Comparison of ENCODE assay signal across 13 mouse cellular contexts in the genomic region with DNA sequence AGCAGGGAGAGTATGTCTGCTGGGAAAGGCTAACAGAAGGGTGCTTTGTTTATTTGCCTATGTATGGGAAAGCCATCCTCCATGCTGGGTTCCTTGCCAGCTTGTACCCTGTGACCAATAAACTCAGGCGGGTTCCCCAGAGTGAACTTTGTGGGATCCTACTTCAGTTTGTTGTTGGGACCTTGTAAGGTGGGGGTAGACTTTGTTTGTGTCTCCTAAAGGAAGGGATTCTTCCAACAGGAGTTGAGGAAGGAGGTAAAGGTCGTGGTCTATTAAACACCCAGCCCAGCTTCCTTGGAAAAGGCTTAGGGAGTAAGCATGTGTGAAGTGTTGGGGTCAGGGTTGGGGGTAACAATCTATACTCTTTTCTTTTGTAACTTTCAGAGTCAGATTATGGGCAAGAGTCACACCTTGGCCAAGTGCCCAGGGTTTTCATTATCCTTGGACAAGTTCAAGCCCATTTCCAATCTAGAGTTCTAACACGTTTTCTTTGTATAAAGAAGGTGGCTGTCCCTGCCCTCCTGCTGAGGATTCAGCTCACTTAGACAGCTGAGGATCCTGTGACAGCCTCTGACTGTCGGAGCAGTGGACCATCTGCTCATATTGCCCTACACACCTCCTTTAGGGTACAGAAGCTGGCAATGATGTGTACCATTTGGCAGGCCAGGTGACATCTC. TPM values are rescaled to one million over a fixed set of nuclear protein-coding genes. Genes with fewer than 3 reads are reported as not detected.
DNase-seq lines count a peak whose midpoint lies in the region; ATAC-seq and TF ChIP-seq lines count a peak whose summit lies in the region.
"Had no signal": no experiment of that assay in that cellular context is flagged by ENCODE, and none has a peak within 500 bp of the region (broad histone marks: within the 10 kb centered on the region; RNA-seq: fewer than 3 reads in every experiment).

No protein-coding gene starts in this region.

- intact Hi-C loops in left cerebral cortex, postnatal 4 days (cut with DNase I): no loop called here
- intact Hi-C loops in left cerebral cortex, adult 2 months (cut with DNase I): no loop called here

- no peak for TF ChIP-seq POLR2A in brain, embryonic 14.5 days (IDR thresholded peaks at IDR 0.05; ENCODE audit: borderline replicate concordance, extremely low read depth, insufficient read depth, insufficient read length, poor library complexity, severe bottlenecking)

- no peaks in the 10 kb centered on the region for H3K9me3 ChIP-seq in heart, embryonic 11.5 days (replicated peaks; ENCODE audit: control insufficient read depth, low read length)
- no peaks in the 10 kb centered on the region for H3K9me3 ChIP-seq in stomach, postnatal 0 days (ENCODE audit: control insufficient read depth, low read length)
- H3K9me3 ChIP-seq: heart, embryonic 10.5 days had no signal

- no peak for ATAC-seq in heart, embryonic 11.5 days (replicated peaks; ENCODE audit: insufficient number of reproducible peaks, low FRiP score, low TSS enrichment)
- no peak for ATAC-seq in stomach, postnatal 0 days (ENCODE audit: low FRiP score, low TSS enrichment)

- no peak for TF ChIP-seq EP300 in stomach, postnatal 0 days (optimal IDR thresholded peaks at IDR 0.05)

- WGBS in heart, embryonic 11.5 days (ENCODE audit: insufficient replicate concordance): 41% methylated on average over 4 of the region's 4 CpGs
- 43% methylated on average over 4 of the region's 4 CpGs for WGBS in stomach, postnatal 0 days

- H3K27me3 ChIP-seq in heart, embryonic 11.5 days (ENCODE audit: control insufficient read depth, insufficient read depth, low read length): no peaks in the 10 kb centered on the region
- H3K27me3 ChIP-seq in stomach, postnatal 0 days (ENCODE audit: control insufficient read depth, insufficient read depth, low read length): no peaks in the 10 kb centered on the region
- H3K27me3 ChIP-seq: embryonic facial prominence, embryonic 13.5 days had no signal

- peak; percentile 70 for DNase-seq in adrenal gland, adult 2 months
- DNase-seq in adrenal gland, postnatal 4 days (ENCODE audit: low spot score in 2 of 2): no peak
- DNase-seq in heart, adult 11 months: peak; percentile 92
- peak; percentile 33 for DNase-seq in left cerebral cortex, postnatal 4 days
- no peak for DNase-seq in left cerebral cortex, adult 2 months (ENCODE audit: extremely low spot score in 1 of 2, low spot score in 2 of 2)
- DNase-seq in brain, embryonic 14.5 days (ENCODE audit: low read depth): peak; percentile 79
- no peak for DNase-seq in stomach, postnatal 0 days (ENCODE audit: low spot score)
- DNase-seq: kidney, adult 8-10 months; retina, postnatal 1 day had no signal

- H3K9ac ChIP-seq in heart, embryonic 11.5 days (ENCODE audit: low read depth, low read length): no peak overlapping the region
- no peak overlapping the region for H3K9ac ChIP-seq in stomach, postnatal 0 days (ENCODE audit: low read length)
- H3K9ac ChIP-seq: embryonic facial prominence, embryonic 13.5 days; liver, embryonic 14.5 days had no signal

- no peak overlapping the region for H3K4me3 ChIP-seq in heart, embryonic 11.5 days (ENCODE audit: low read depth, low read length)
- H3K4me3 ChIP-seq in left cerebral cortex, adult 2 months: no peak overlapping the region
- no peak overlapping the region for H3K4me3 ChIP-seq in stomach, postnatal 0 days (ENCODE audit: low read depth, low read length)
- H3K4me3 ChIP-seq: embryonic facial prominence, embryonic 13.5 days; heart, embryonic 10.5 days had no signal

- TF ChIP-seq CTCF in left cerebral cortex, adult 2 months (IDR thresholded peaks at IDR 0.05): no peak
- TF ChIP-seq CTCF in brain, embryonic 14.5 days (IDR thresholded peaks at IDR 0.05; ENCODE audit: borderline replicate concordance, extremely low read depth, insufficient read depth, insufficient read length): no peak
- no peak for TF ChIP-seq CTCF in stomach, postnatal 0 days (IDR thresholded peaks at IDR 0.05; ENCODE audit: low read depth)

- peaks cover 5% of the 10 kb centered on the region; the same call in 1 of the 2 replicates for H3K36me3 ChIP-seq in heart, embryonic 11.5 days (ENCODE audit: control insufficient read depth, insufficient read depth, low read length)
- H3K36me3 ChIP-seq in stomach, postnatal 0 days (ENCODE audit: control insufficient read depth, insufficient read depth, low read length): no peaks in the 10 kb centered on the region

- H3K27ac ChIP-seq in heart, embryonic 11.5 days (ENCODE audit: low read depth, low read length): no peak overlapping the region
- H3K27ac ChIP-seq in left cerebral cortex, adult 2 months: no peak overlapping the region
- no peak overlapping the region for H3K27ac ChIP-seq in stomach, postnatal 0 days (replicated peaks)
- H3K27ac ChIP-seq: embryonic facial prominence, embryonic 13.5 days; heart, embryonic 10.5 days; liver, embryonic 14.5 days had no signal

- peaks cover 24% of the 10 kb centered on the region for H3K4me1 ChIP-seq in heart, embryonic 11.5 days (ENCODE audit: control insufficient read depth, insufficient read depth, low read length)
- H3K4me1 ChIP-seq in stomach, postnatal 0 days (replicated peaks; ENCODE audit: control insufficient read depth, insufficient read depth): 0 out of 2 replicates have a peak, but pooled peaks cover 2% of the 10 kb centered on the region

- H3K4me2 ChIP-seq in heart, embryonic 11.5 days: no peak overlapping the region
- no peak overlapping the region for H3K4me2 ChIP-seq in stomach, postnatal 0 days (replicated peaks; ENCODE audit: low read depth)
- H3K4me2 ChIP-seq: embryonic facial prominence, embryonic 13.5 days had no signal

RNA-seq across cellular contexts. Expression of a gene that starts 15.3 kb away (rescaled TPM):
- total RNA-seq in adrenal gland, adult 2 months (2021): 100 to 1,000 TPM in 1 of 2 experiments, 10 to 100 TPM in 1; 90.4 to 111 TPM
- polyA plus RNA-seq in adrenal gland, adult 2 months (2012; rRNA removed): 340 and 381 TPM in 2 replicates
- 100 to 1,000 TPM; 136 to 143 TPM for total RNA-seq in adrenal gland, postnatal 4 days (2021)
- 13.3 and 14.2 TPM in 2 replicates for polyA plus RNA-seq in heart, embryonic 11.5 days (2014; fragmentation: Nextera tagmentation; extraction: Ambion mirVana)
- 100 to 1,000 TPM; 143 to 144 TPM for total RNA-seq in left cerebral cortex, postnatal 4 days (2021)
- total RNA-seq in left cerebral cortex, adult 2 months (2021): 100 to 1,000 TPM; 180 to 185 TPM
- polyA plus RNA-seq in brain, embryonic 14.5 days (2012; rRNA removed): 59.4 and 61.2 TPM in 2 replicates
- polyA plus RNA-seq in stomach, postnatal 0 days (2015; fragmentation: Nextera tagmentation; extraction: Ambion mirVana): 7.1 and 7.9 TPM in 2 replicates

RNA-seq across cellular contexts. Expression of a gene that starts 40.0 kb away (rescaled TPM):
- total RNA-seq in adrenal gland, adult 2 months (2021): 10 to 100 TPM; 16.6 to 19.3 TPM
- 59.5 and 66.7 TPM in 2 replicates for polyA plus RNA-seq in adrenal gland, adult 2 months (2012; rRNA removed)
- total RNA-seq in adrenal gland, postnatal 4 days (2021): 10 to 100 TPM; 38.1 to 38.4 TPM
- polyA plus RNA-seq in heart, embryonic 11.5 days (2014; fragmentation: Nextera tagmentation; extraction: Ambion mirVana): 9.1 and 11.6 TPM in 2 replicates
- total RNA-seq in left cerebral cortex, postnatal 4 days (2021): 10 to 100 TPM; 28.0 to 33.7 TPM
- 10 to 100 TPM; 34.3 to 35.8 TPM for total RNA-seq in left cerebral cortex, adult 2 months (2021)
- 36.5 and 40.6 TPM in 2 replicates for polyA plus RNA-seq in brain, embryonic 14.5 days (2012; rRNA removed)
- 6.7 and 6.8 TPM in 2 replicates for polyA plus RNA-seq in stomach, postnatal 0 days (2015; fragmentation: Nextera tagmentation; extraction: Ambion mirVana)

RNA-seq across cellular contexts. Expression of a gene that starts 54.5 kb away (rescaled TPM):
- 10 to 100 TPM; 15.0 to 38.5 TPM for total RNA-seq in adrenal gland, adult 2 months (2021)
- polyA plus RNA-seq in adrenal gland, adult 2 months (2012; rRNA removed): 193 and 227 TPM in 2 replicates
- 10 to 100 TPM; 71.4 to 80.6 TPM for total RNA-seq in adrenal gland, postnatal 4 days (2021)
- 4.0 and 4.8 TPM in 2 replicates for polyA plus RNA-seq in heart, embryonic 11.5 days (2014; fragmentation: Nextera tagmentation; extraction: Ambion mirVana)
- 10 to 100 TPM; 42.4 to 42.8 TPM for total RNA-seq in left cerebral cortex, postnatal 4 days (2021)
- total RNA-seq in left cerebral cortex, adult 2 months (2021): 10 to 100 TPM; 24.8 to 30.1 TPM
- 63.9 and 70.0 TPM in 2 replicates for polyA plus RNA-seq in brain, embryonic 14.5 days (2012; rRNA removed)
- polyA plus RNA-seq in stomach, postnatal 0 days (2015; fragmentation: Nextera tagmentation; extraction: Ambion mirVana): 4.7 and 6.1 TPM in 2 replicates

RNA-seq across cellular contexts. Expression of a gene that starts 55.1 kb away (rescaled TPM):
- 10 to 100 TPM; 35.9 to 56.6 TPM for total RNA-seq in adrenal gland, adult 2 months (2021)
- polyA plus RNA-seq in adrenal gland, adult 2 months (2012; rRNA removed): 81.5 and 101 TPM in 2 replicates
- total RNA-seq in adrenal gland, postnatal 4 days (2021): 100 to 1,000 TPM; 241 to 242 TPM
- polyA plus RNA-seq in heart, embryonic 11.5 days (2014; fragmentation: Nextera tagmentation; extraction: Ambion mirVana): 98.8 and 102 TPM in 2 replicates
- 10 to 100 TPM; 39.3 to 46.6 TPM for total RNA-seq in left cerebral cortex, postnatal 4 days (2021)
- total RNA-seq in left cerebral cortex, adult 2 months (2021): 10 to 100 TPM; 29.3 to 29.8 TPM
- 54.3 and 57.6 TPM in 2 replicates for polyA plus RNA-seq in brain, embryonic 14.5 days (2012; rRNA removed)
- 17.9 and 21.2 TPM in 2 replicates for polyA plus RNA-seq in stomach, postnatal 0 days (2015; fragmentation: Nextera tagmentation; extraction: Ambion mirVana)

Comparison
In these comparisons a context has a peak if more than half of its experiments do, and no peak if none do; other contexts are left out.
1. DNase-seq: peak in adrenal gland, adult 2 months (single experiment), heart, adult 11 months (single experiment), left cerebral cortex, postnatal 4 days (single experiment) and brain, embryonic 14.5 days (single experiment); none in adrenal gland, postnatal 4 days (0 of 2), left cerebral cortex, adult 2 months (0 of 2) and stomach, postnatal 0 days (single experiment).